Mouse (Mus musculus) liver, adult 2 months (tissue): ENCODE results near the gene Ugcg. TPM values are rescaled to one million over a fixed set of nuclear protein-coding genes. Genes with fewer than 3 reads are reported as not detected.

Source experiments
- DNase-seq: peaks from one replicate; pipeline ENCODE4 v3.0.0-alpha.2; 2011; ENCODE audit warnings: low read depth, low spot score; ENCODE audit errors: extremely low read depth
- H3K27ac ChIP-seq: fragments of 200-500 bp; replicated peaks from 2 replicates; pipeline ENCODE4 v1.5.1; 2012; ENCODE audit warnings: low read depth, mild to moderate bottlenecking, control low read depth, inconsistent platforms, low read length; ENCODE audit not compliant: insufficient read depth
- H3K27me3 ChIP-seq: fragments of 200-500 bp; 2 replicates; pipeline ENCODE4 v1.6.1; 2012; ENCODE audit warnings: mild to moderate bottlenecking, moderate library complexity, low read length, inconsistent platforms; ENCODE audit not compliant: control insufficient read depth, insufficient read depth
- H3K36me3 ChIP-seq: fragments of 200-500 bp; 2 replicates; pipeline ENCODE4 v1.6.1; 2012; ENCODE audit warnings: low read length, inconsistent platforms; ENCODE audit not compliant: control insufficient read depth, insufficient read depth
- H3K4me1 ChIP-seq: fragments of 200-500 bp; 2 replicates; pipeline ENCODE4 v1.6.1; 2011; ENCODE audit warnings: low read length; ENCODE audit not compliant: control insufficient read depth, insufficient read depth
- H3K4me3 ChIP-seq: fragments of 200-500 bp; 2 replicates; pipeline ENCODE4 v1.5.1; 2011; ENCODE audit warnings: low read depth, mild to moderate bottlenecking, control low read depth, low read length, moderate library complexity; ENCODE audit not compliant: insufficient read depth
- H3K79me2 ChIP-seq: fragments of 200-500 bp; 2 replicates; pipeline ENCODE4 v1.6.1; 2012; ENCODE audit warnings: inconsistent platforms, mild to moderate bottlenecking, low read length, moderate library complexity; ENCODE audit not compliant: control insufficient read depth, insufficient read depth
- H3K9ac ChIP-seq: fragments of 200-500 bp; 2 replicates; pipeline ENCODE4 v1.6.1; 2012; ENCODE audit warnings: low read depth, mild to moderate bottlenecking, control low read depth, inconsistent platforms, low read length
- CTCF ChIP-seq: fragments of 200-500 bp; IDR thresholded peaks from 2 replicates; pipeline ENCODE4 v1.5.1; 2011; ENCODE audit warnings: low read depth, low read length, control low read depth
- POLR2A ChIP-seq: fragments of 200-500 bp; IDR thresholded peaks from 2 replicates; pipeline ENCODE4 v1.6.1; 2011; ENCODE audit warnings: low read length, control low read depth; ENCODE audit not compliant: insufficient read depth; ENCODE audit errors: extremely low read depth
- WGBS: fragments of 180-500 bp; shearing (Covaris S2); methylation state at CpG from one replicate; pipeline ENCODE4 v1.1.7; 2018; 5-methylcytosine and 5-hydroxymethylcytosine counted together
- polyA plus RNA-seq: library from polyadenylated mRNA; depleted of rRNA; stranded (reverse); fragments of >200 nt; gene quantifications from 2 replicates; pipeline ENCODE4 v1.2.3, GENCODE M21; 2012
- total RNA-seq: library from RNA; depleted of rRNA; stranded (reverse); fragments of >200 nt; gene quantifications from 2 replicates; pipeline ENCODE4 v1.2.3, GENCODE M21; 2014

Ugcg gene
- total and polyA plus RNA-seq, 2 experiments, result 17.1 to 25.4 TPM

GRCm38 (mm10) chr4:59208607-59209006 is 19.6 kb downstream of the Ugcg start:
- DNase-seq, result no peak
- peaks cover 34% of the 10 kb centered on the region; the same call in 1 of the 2 replicates for H3K79me2 ChIP-seq
- H3K27ac ChIP-seq, result no peak overlapping the region
- no peak overlapping the region for H3K9ac ChIP-seq
- no peaks in the 10 kb centered on the region for H3K27me3 ChIP-seq
- WGBS, result 97% methylated on average over 4 of the region's 4 CpGs
- TF ChIP-seq CTCF, result no peak
- no peak for TF ChIP-seq POLR2A
- peaks cover 10% of the 10 kb centered on the region for H3K4me1 ChIP-seq
- no peak overlapping the region for H3K4me3 ChIP-seq
- peaks cover 13% of the 10 kb centered on the region; the same call in 1 of the 2 replicates for H3K36me3 ChIP-seq

GRCm38 (mm10) chr4:59211181-59211580 is 22.1 kb downstream of the Ugcg start:
- peaks cover 15% of the 10 kb centered on the region; the same call in 1 of the 2 replicates for H3K79me2 ChIP-seq
- TF ChIP-seq POLR2A, result no peak
- no peak for TF ChIP-seq CTCF
- no peaks in the 10 kb centered on the region for H3K27me3 ChIP-seq
- H3K27ac ChIP-seq, result no peak overlapping the region
- no peak overlapping the region for H3K9ac ChIP-seq
- H3K4me1 ChIP-seq, result peaks cover 4% of the 10 kb centered on the region; the same call in 1 of the 2 replicates
- H3K36me3 ChIP-seq, result peaks cover 22% of the 10 kb centered on the region
- 94% methylated on average over 9 of the region's 9 CpGs for WGBS
- no peak overlapping the region for H3K4me3 ChIP-seq
- no peak for DNase-seq

- WGBS, result 84% methylated on average over 4 of the region's 4 CpGs
- no peak for DNase-seq
- no peak for TF ChIP-seq CTCF
- Histone ChIP-seq H3K79me2 (peaks cover 10% of the 10 kb centered on the region; the same call in 1 of the 2 replicates), H3K36me3 (peaks cover 25% of the 10 kb centered on the region), H3K27ac (no peak overlapping the region), H3K4me3 (no peak overlapping the region), H3K9ac (no peak overlapping the region), H3K27me3 (no peaks in the 10 kb centered on the region), H3K4me1 (peaks cover 17% of the 10 kb centered on the region; the same call in 1 of the 2 replicates)
Observed at GRCm38 (mm10) chr4:59213833-59214232, 24.8 kb downstream of the Ugcg start.

GRCm38 (mm10) chr4:59214695-59215094 is 25.6 kb downstream of the Ugcg start:
- H3K4me1 ChIP-seq, result peaks cover 17% of the 10 kb centered on the region; the same call in 1 of the 2 replicates

GRCm38 (mm10) chr4:59215585-59215984 is 26.5 kb downstream of the Ugcg start:
- H3K27me3 ChIP-seq, result no peaks in the 10 kb centered on the region
- H3K9ac ChIP-seq, result no peak overlapping the region
- no peak overlapping the region for H3K27ac ChIP-seq
- peaks cover 17% of the 10 kb centered on the region; the same call in 1 of the 2 replicates for H3K4me1 ChIP-seq
- 90% methylated on average over 3 of the region's 3 CpGs for WGBS
- DNase-seq, result no peak
- H3K36me3 ChIP-seq, result peaks cover 30% of the 10 kb centered on the region
- peaks cover 5% of the 10 kb centered on the region; the same call in 1 of the 2 replicates for H3K79me2 ChIP-seq
- no peak for TF ChIP-seq POLR2A
- TF ChIP-seq CTCF, result no peak
- no peak overlapping the region for H3K4me3 ChIP-seq

More at GRCm38 (mm10) chr4:59214695-59215094, 25.6 kb downstream of the Ugcg start:
- Histone ChIP-seq H3K36me3 (peaks cover 28% of the 10 kb centered on the region), H3K27me3 (no peaks in the 10 kb centered on the region), H3K27ac (no peak overlapping the region), H3K9ac (no peak overlapping the region), H3K79me2 (peaks cover 10% of the 10 kb centered on the region; the same call in 1 of the 2 replicates), H3K4me3 (no peak overlapping the region)
- 85% methylated on average over 5 of the region's 5 CpGs for WGBS
- no peak for DNase-seq
- no peak for TF ChIP-seq CTCF
- no peak for TF ChIP-seq POLR2A

- H3K27ac ChIP-seq, result peak overlapping the region; percentile 96
- WGBS, result 21% methylated on average over 7 of the region's 7 CpGs
- peak overlapping the region; percentile 53; the same call in 1 of the 2 replicates for H3K9ac ChIP-seq
- peaks cover 19% of the 10 kb centered on the region; the same call in 1 of the 2 replicates for H3K4me1 ChIP-seq
- H3K79me2 ChIP-seq, result 0 out of 2 replicates have a peak, but pooled peaks cover 2% of the 10 kb centered on the region
- no peak for TF ChIP-seq CTCF
- TF ChIP-seq POLR2A, result no peak
- no peak overlapping the region for H3K4me3 ChIP-seq
- H3K27me3 ChIP-seq, result no peaks in the 10 kb centered on the region
- H3K36me3 ChIP-seq, result peaks cover 32% of the 10 kb centered on the region
- DNase-seq, result peak; percentile 98
Observed at GRCm38 (mm10) chr4:59217101-59217500, 28.0 kb downstream of the Ugcg start.
